Mouse (Mus musculus) left cerebral cortex, adult 18-20 months (tissue): Measurements from ENCODE around the gene Whrn. TPM values are rescaled to one million over a fixed set of nuclear protein-coding genes. Genes with fewer than 3 reads are reported as not detected.
A peak's percentile ranks its signal among the peaks of the same experiment; 100 is the strongest.

Experiments
- DNase-seq, 2 experiments: peaks; one replicate each; pipeline ENCODE4 v3.0.0; 2021 to 2022; ENCODE audit warnings: low spot score in 2 of 2, mixed read lengths in 1 of 2
- total RNA-seq, 2 experiments: library from RNA; stranded (reverse); gene quantifications; 2 replicates each; pipeline ENCODE4 v1.2.3; 2021

Gene Whrn
- total RNA-seq, 2 experiments from 2014 or later: 38.5 to 42.1 TPM

DNA sequence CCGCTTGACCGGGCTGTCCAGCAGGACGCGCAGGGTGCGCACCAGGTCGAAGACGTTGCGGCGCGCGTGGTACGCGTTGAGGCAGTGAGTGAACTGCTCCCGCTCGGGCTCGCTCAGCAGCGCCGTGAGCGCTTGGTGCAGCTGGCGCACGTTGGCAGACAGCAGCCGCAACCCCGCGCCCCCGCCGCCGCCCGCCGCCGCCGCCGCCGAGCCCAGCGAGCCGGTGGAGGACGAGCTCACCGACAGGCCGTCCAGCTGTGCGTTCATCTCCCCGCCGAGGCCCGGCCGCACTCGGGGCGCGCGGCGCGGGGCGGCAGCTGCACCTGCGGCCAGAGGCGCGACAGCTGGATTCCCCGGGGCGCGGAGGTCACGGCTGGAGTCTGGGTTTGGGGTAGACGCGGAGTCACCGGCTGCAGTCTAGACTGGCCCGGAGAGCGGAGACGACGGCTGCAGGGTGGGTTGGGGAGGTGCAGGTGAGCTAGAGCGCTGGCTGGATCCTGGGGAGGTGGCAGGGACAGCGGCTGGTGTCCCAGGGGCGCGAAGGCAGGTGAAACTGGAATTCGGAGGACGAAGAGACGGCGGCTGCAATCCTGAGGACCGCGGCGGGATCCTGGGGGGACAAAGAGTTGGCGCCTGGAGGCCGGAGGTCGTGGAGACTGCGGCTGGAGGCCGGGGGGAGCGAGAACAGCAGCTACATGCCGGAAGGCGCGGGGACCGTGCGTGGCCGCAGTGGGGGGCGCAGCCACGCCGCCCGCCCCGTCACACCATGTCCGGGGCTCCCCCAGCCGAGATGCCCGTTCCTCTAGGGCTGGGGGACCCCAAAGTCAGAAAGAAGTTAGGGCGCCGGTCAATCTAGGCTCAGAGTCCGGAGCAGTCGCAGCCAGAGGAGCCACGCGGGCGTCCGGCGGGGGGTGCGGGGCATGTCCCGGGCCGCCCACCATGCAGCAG is 550 bp downstream of the Whrn start:
- peak; percentile 16 to 44 for DNase-seq

DNA sequence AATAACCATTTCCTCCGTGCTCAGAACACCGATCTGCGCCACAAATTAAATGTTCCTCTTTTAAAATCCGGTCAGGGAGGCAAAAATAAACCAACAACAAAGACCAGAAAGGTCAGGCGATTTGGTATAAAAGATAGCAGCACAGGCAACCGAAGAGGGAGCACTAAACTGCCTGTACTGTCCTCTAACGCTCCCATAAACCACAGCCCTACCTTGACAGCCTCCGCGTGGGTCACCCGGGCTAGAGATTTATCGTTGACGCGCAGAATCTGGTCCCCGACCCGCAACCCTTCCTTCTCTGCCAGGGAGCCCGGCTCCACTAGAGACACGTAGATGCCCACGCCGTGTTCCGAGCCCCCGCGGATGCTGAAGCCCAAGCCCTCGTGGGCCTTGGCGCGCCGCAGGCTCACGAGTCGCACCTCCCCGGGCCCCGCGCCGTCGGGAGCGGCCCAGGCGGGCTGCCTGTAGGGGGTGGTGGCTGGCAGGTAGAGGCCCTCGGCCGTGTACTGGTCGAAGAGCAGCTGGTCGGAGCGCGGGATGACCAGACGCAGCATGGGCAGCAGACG is 1.3 kb downstream of the Whrn start:
- DNase-seq: no peak

DNA sequence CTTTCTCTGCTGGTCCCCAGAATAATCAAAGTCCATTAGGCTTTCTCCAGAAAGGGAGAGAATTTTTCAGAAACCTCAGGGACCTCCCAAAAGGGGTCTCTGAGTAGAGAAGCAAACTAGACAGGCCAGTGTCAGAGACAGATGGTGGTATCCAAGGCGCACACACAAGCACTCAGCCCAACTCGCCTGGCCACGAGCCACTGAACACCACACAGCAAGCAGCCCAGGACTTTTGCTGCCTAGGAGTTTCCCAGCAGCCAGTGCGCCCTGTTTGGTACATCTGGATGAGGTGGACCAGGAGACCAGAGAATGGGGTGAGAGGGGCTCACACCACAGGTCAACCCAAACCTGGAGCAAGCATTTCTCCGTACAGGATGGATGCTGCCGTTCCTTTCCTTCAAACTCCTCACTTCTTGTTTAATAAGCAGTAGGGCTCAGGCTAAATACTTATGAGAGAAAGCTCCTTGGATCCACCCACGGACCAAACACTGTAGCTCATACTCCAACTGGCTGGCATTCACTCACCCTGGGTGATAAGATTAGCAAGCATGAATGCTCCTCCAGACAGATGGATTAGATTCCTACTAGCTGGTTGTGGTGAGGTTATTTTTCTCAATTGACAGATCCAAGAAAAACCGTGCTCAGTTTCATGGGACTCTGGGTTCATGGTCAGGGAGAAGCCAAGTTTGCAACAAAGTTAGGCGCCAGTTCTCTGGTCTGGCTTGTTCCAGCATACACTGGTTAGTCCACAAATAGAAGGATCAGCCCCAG is 2.3 kb downstream of the Whrn start:
- peak in 1 of 2 experiments; percentile 23 for DNase-seq

DNA sequence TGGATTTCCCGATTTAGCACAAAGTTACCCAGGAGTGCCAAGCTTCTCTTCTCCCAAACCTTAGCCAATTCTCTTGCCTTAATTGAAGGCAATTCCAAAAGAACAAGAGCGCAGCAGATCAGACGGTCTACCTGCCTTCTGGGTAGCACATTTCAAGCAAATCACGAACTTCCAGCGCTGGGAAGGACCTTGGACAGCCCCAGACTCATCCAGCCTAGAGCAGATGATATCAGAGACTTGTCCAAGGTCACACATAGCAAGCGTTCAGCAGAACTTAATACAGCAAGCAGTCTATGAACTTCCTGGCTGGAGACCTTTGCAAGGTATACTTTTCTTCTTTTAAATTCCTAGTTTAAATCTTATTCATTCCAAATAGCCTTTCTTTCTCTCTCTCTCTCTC is 4.3 kb downstream of the Whrn start:
- no peak for DNase-seq

DNA sequence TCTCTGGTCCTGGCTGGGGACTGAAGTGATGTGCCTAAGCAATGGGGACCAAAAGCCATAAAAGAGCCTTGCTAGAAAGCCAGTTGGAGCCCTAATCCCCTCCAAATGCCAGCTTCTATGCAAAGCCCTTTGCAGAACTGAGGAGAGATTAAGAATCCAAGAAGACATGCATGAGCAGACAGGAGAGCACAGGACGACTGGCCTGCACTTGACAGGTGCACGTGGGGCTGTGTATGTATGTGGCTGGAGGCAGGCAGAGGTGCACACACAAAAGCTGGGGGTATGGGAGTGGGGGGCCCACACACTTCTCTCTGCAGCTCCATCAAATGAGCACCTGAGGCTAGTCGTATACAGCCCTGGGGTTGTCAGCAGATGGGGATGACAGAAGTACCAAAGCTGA is 5.6 kb downstream of the Whrn start:
- no peak for DNase-seq

DNA sequence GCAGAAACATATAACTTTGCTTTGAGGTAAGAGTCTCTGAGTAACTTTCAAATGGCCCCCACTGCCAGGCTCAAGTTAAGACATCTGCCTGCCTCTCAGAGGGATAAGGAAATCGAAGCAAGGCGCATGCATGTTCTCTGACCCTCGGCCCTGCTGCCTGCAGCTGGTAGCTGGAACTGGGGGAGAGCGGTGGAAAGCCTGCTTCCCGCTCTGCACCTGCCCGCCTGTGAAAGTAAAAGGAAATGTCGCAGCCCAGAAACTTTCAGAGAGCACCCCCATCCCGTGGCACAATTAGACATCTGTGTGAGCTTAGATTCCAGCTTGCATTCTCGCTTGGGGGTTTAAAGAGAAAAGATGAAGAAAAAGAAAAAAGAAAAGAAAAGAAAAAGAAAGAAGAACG is 6.1 kb downstream of the Whrn start:
- DNase-seq: no peak

DNA sequence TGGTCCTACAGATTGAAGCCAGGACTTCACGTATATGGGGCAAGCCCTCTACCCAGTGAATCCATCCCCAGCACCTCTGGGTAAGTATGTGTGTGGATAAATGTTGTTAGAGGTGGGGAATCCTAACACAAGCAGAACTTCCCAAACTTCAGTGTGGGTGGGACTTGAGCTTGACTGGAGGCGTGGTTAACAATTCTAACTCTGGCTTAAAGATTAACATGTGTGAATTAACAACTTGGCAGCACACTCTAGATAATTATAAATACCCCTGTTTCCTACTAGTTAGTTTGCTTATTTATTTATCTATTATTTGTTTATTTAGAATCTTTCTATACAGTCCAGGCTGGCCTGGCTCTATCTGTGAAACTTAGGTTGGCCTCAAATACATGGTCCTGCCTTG is 7.9 kb downstream of the Whrn start:
- DNase-seq: no peak

DNA sequence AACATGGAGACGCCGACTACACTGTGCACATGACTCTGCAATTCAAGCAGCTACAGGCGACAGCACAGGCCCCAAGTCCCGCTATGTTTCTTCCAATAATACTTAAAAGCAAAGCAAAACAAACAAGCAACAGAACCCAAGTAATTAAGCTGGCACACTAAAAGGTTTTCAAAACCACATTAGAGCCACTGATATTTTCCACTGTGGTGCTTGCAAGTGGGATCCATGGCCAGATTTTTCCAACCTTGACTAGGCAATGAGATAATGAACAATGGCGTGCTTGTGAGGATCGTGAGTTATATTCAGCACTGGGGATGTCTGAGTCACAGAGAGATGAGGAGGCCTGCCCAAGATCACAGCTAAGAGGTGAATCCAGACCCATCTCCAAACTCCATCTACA is 8.5 kb downstream of the Whrn start:
- DNase-seq: no peak

DNA sequence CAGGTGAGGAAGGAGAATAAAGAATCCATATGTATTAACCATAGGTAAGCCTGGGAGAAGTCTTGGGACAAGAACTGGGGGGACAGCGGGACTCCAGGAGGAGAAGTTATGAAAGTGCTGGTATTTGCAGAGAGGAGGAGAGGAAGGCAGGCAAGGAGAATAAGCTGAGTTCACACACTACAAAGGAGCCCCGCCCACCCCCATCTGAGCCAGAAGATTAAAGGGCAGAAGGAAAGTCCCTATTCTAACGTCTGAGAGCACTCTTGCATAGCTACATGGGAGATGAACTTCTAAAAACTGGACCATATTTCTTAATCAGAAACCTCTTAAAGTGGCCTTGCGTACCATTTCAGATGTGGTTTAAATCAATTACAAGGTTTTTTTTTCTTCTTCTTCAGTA is 9.3 kb downstream of the Whrn start:
- DNase-seq: no peak

DNA sequence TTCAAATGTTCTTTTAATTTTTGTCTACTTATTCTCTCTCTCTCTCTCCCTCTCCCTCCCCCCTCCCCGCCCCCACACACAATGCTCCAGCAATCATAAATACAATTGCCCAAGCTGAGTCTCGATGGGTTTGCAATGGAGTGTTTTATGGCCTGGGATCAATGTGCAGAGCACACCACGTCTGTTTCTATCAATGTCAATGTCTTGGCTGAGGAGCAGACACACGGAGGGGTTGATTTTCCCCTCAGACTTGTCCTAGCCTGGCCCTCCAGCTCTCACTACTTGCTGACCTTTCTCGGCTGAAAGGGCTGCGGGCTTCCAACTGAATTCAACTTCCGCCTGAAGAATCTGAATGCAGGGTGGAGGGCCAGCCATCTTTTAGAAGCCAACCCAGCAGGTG is 12.1 kb downstream of the Whrn start:
- no peak for DNase-seq

DNA sequence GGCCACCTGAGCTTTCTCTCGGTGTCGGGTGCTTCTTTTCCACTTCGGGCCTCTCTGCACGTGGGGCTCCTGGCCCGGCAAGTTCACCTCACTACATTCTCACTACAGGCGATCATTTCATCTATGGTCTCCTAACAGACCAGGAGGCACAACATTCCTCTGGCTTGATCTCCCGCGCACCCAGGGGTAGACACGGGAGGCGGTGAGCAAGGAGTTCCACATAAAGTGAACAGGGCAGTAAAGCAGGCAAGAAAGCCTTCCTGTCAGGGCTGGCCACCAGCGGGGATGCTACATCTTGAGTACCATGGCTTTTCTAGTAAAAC is 15.0 kb downstream of the Whrn start:
- DNase-seq: no peak

DNA sequence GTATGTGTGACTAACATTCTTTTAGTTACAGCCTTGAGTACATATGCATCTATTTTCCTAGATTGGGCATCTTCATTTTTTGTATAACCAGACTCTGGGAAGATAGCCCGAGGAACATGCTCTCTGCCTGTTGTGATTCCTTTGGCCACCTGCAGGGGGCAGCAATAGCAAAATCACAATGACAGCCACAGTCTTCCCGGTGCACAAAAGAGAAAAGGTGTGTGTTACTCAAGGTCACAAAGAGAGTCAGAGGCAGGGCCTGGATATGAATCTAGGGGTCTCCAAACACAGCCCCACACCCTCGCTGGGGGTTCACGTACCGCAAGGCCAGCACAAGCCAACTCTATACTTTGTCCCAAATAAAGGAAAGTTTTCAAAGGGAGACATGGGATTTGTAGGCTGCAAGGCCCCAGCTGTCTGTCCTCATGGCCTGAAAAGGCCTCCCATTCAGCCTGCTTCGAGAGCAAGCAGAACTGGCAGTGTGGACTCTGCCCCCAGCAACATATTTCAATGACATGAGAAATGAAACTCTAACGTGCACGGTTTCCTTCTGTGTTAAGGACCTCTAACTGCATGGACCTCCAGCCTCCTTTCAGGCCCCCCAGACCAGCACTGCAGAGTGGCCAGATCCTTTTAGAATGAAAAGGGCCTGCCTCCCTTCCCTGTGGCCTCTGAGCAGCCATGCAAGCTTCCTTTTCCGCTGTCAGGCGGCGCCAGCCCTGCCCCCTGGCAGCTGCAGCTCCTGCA is 15.5 kb downstream of the Whrn start:
- peak; percentile 54 to 60 for DNase-seq

DNA sequence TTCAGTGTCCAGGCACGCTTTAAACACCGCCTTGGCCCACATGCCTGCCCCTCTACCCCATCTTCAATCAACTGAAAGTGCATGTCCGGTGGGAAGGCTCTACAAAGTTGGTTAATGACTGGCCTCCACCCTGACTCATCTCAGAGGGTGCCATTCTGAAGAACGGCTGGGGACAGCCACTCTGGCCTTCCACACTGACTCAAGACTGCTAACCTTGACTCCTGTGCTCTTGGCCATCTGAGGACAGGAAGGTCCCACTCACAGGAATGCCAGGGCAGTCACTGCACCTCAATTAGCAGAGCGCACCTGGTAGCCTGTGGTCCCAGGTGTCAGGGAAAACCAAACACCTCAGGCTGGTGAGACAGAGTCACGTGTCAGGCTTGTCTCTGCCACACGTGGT is 17.8 kb downstream of the Whrn start:
- no peak for DNase-seq

DNA sequence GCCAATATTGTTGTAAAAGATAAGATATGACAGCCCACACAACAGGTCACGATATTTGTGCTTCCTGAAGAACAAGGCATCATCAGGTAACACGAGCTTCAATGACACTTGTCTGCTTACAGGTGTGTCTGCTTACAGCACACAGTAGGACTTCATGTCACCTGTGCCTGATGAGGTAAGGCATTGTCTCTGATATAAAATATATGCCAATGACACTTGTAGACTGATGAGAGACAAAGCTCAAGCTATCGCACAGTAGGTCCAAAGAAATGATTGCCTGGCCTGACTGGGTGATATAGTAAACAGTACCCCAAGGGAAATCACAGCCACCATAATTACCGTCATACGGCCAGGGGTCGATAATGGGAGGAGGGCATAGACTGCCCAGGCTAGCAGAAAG is 18.9 kb downstream of the Whrn start:
- no peak for DNase-seq

DNA sequence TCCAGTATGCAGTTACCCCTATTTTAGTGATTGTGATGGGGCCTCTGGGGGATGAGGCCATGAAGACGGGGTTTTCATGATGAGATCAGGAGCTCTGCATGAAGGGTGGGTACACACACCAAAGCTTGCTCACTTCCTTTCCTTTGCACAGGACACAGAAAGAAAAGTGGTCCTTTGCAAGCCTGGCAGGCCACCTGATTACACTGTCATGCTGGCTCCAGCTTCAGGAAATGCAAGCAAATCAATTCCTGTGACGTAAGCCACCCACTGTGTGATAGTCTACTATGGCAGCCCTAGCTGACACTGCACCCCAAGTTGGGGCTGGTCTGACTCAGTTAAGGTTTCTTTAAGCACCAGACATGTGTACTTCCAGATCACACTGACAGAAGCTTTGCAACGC is 20.6 kb downstream of the Whrn start:
- no peak for DNase-seq

DNA sequence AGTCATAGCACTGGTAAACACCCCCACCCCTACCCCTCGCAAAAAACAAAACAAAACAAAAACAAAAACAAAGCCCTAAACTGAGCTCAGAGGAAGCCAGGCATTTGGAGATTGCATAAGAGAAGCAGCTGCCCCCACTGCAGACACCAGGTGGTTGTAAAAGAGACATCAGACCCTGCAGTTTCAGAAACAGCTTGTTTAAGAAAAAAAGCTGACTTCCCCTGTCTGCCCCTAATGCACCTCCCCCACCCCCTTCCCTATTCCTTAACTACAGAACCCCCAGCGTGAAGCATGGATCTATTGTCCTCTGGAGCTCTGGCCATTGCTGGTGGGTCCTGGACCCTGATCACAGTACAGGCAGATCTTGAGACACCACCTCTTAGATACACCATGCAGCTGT is 21.4 kb downstream of the Whrn start:
- no peak for DNase-seq

DNA sequence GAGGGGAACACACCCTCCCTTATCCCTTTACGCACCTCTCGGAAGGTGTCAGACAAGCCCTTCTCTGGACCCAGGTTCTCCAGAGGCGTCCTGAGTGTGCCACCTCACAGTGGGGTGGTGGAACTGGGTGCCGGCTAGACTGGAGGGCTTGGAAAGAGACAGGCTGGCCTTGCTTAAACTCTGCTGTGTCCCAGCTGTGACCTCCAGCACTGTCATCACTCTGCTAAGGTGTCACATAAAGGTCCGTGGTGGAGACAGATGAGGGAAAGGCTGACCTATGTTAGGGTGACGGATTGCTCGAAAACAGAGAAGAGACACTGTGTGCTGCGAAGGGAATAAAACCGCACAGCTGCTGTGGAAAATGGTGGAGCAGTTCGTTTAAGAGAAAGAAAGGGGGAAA is 28.5 kb downstream of the Whrn start:
- no peak for DNase-seq

DNA sequence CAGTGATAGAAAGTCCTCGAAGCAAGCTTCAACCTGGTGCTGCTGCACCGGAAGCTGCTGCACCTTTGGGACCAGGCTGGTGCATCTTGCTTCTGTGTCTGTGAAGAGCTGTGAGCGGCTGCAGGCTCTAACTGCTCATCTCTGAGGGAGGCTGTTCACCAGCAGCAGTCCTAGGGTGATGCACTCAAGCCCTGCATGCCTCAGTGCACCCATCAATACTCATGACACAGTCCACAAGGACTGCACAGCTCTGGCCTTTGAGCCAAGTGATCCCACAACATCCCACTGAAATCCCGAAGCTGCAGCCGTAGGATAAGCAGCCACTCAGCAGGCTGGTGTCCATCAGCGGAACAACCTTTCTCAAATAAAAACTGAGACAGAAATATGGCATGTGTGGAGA is 29.6 kb downstream of the Whrn start:
- DNase-seq: no peak

DNA sequence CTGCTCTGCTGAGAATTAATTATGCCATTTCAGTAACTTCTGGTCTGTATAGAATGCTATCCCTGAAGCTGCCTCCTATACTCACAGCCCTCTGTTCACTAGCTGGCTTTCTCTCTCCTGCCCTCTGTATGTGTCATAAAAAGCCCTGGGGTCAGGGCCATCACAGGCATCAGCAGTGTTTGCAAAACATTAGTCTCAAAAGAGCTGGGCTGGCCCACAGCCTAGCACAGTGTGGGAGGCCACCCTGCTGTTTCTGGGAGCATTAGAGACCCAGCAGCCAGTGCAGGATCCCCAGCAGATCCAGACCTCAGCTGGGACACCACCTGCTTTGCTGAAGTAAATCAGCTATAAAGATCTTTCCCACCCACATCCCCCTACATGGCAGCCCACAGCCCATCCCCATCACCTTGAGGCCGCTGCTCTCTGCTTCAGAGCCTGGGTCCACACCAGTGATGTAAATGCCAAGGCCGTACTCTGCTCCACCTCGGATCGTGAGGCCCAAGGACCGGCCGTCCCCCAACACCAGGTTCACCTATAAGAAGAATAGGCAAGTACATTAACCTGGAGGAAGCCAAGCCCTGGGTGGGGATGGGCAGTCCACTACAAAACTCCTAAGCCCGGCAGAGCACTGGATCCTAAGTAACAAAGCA is 34.8 kb downstream of the Whrn start:
- DNase-seq: no peak

DNA sequence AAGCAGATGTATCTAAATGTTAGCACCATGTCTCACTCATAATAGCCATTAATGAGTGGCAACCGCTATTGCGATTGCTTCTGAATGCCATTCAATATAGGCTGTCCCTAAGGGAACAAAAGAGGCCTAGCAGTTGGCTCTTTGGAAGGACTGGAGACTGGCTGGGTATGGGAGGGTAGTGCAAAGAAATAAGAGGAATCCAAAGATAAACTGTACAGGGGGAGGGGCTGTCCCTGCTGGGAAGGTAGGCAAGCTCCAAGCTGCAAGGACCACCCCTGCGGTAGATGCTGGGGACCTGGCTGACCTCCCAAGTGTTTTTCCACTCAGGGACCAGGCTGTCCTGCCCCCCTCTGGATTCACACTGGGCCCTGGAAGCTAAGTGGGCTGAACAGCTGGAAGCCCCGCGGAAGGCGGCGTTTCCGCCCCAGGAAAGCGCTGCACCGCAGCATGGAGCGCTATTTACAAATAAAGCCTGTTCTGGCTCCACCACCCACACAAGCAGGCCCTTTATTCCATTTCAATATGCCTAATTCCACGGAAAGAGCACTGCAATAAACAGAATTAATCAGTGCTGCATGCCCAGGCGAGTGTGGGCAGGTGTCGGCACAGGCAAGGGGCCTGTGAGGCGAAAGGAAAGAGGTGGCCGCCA is 36.5 kb downstream of the Whrn start:
- peak in 1 of 2 experiments; percentile 15 for DNase-seq

DNA sequence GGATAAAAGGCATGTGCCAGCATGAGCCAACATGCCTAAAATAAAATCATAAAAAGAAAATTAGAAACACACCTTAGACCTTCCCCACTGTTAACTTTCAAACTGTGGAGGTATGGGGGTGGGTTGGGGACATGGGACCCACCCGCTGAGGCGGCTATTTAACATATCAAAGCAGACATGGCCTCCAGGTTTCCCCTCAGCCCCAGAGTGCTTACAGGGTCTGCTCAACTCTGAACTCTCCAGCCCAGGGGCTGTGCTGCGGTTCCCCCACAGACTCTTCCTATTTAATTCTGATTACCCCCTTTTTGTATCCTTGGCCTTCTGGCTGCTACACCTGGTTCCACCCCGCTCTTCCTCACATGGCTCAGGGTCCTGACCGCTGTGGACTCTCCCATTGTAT is 39.2 kb downstream of the Whrn start:
- DNase-seq: no peak
